Mouse (Mus musculus): ENCODE measurements at regions not wholly inside any gene's neighbourhood (a gene's known extent, or its start where the extent isn't known, plus 50 kb on each side); places are given as distances from the start of the nearest gene placed in this dataset.
"Not testable (repeated sequence)": the region's sequence is repeated elsewhere in the genome, so short reads cannot be mapped to it uniquely, and the experiment has no call there.

- no peak for DNase-seq (ENCODE audit: low spot score in 2 of 2)
These were observed 317.8 kb downstream of the Ajap1 start for GRCm38 (mm10) chr4:153164810-153165209.

DNA sequence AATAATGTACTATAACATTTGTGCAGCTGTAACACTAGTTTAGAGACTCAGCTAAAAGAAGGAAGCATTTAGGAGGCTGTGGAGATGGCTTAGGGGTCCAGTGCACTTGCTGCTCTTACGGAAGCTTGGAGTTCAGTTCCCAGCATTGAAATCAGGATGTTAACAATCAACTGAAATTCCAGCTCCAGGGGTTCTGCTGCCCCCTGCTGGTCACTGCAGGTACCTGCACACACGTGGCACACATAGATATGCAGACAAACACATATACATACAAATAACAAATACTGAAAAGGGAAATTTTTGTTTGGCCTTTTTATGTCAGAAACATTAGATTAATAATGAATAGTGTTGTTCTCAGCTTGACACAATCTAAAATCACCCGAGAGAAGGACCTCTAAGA is 322.5 kb downstream of the Ajap1 start:
- DNase-seq (ENCODE audit: low spot score in 2 of 2), result no peak

GRCm38 (mm10) chr4:153157572-153157971 is 325.0 kb downstream of the Ajap1 start:
- no peak for DNase-seq (ENCODE audit: low spot score in 2 of 2)

DNA sequence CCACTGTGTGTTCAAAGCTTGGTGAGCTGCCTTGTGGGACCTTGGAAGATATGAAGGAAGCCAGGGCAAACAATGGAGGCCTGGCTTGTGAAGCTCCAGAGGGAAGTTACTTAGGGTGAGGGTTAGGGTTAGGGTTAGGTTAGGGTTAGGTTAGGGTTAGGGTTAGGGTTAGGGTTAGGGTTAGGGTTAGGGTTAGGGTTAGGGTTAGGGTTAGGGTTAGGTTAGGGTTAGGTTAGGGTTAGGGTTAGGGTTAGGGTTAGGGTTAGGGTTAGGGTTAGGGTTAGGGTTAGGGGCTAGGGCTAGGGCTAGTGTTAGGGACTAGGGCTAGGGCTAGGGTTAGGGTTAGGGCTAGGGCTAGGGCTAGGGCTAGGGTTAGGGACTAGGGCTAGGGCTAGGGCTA is 329.7 kb downstream of the Ajap1 start:
- not testable (repeated sequence) for DNase-seq (ENCODE audit: low spot score in 2 of 2)

DNA sequence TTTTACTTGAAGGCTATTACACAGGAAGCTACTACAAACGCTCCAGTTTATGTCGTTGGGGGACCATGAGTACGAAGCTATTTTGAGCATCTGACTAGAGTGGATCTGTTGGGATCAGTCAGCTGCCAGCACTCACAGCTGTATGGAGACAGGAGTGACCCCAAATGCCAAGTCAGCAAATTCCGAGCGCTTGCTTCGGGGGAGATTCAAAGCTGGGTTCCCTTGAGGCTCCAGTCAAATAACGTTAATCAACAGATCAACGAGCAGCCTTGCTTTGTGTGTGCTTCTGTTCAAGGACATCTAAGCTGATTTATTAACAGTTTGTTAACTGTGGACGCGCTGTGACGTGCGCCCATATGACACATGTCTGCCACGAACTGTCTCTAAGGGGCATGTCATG is 349.5 kb downstream of the Ajap1 start:
- DNase-seq (ENCODE audit: low spot score in 2 of 2), result no peak

DNA sequence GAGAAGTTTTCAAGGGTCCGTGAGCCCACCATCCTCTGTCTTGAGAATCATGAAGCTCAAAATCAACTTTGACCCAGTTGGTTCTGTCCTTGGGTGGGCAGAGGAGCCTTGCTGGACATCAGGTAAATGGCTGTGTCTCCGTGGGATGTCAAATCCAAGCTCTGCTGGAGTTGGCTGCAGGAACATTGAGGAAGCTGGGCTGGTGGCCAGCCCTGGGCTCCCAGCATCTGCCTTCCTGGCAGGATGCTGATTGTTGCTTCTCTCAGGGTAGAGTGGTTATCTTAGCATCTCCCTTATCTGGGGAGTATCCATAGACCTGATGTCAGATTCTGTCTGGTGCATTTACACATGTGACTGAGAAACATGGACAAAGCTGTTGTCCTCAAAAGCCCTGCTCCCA is 353.3 kb downstream of the Ajap1 start:
- DNase-seq (ENCODE audit: low spot score in 2 of 2), result peak; percentile 46 to 56

DNA sequence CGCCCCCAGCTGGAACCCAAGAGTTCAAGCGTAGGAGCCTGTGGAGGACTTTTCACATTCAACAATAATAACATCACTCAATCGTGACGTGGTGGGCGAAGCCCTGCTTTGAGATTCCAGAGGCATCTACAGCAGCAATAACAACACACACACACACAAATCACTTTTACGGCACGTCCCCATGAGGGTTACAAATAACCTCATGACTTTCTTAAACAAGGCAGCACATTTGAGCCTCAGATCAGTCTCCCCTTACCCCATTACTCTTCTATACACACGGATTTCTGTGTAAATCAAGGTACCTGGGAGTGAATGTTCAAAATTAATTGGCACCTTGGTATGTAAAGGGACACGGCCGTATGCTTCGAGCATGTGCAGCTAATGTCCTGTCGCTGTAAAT is 354.4 kb downstream of the Ajap1 start:
- no peak for DNase-seq (ENCODE audit: low spot score in 2 of 2)

DNA sequence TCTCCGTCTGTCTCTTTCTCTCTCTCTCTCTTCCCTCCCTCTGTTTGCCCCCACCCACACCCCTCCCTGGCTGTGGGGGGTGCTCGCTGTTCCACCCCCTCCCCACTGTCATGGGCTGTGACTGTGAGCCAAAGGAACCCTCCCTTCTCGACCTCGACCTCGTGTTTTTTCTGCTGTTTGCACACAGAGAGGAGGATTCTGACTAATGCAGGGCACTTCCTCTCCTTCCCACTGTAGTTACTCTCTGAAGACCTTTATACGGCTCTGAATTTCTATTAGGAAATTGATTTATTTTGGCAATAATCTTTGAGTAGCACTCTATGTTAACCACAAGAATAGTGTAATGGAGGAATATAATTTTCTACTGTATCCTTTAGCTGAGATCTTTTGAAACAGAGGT is 362.1 kb downstream of the Ajap1 start:
- DNase-seq (ENCODE audit: low spot score in 2 of 2), result no peak

- no peak for DNase-seq (ENCODE audit: low spot score in 2 of 2)
These were observed 362.9 kb downstream of the Ajap1 start for GRCm38 (mm10) chr4:153119647-153120102.

- DNase-seq (ENCODE audit: low spot score in 2 of 2), result no peak
These were observed 363.6 kb downstream of the Ajap1 start for GRCm38 (mm10) chr4:153118824-153119646.

- no peak for DNase-seq (ENCODE audit: low spot score in 2 of 2)
These were observed 367.6 kb downstream of the Ajap1 start for GRCm38 (mm10) chr4:153114998-153115397.

DNA sequence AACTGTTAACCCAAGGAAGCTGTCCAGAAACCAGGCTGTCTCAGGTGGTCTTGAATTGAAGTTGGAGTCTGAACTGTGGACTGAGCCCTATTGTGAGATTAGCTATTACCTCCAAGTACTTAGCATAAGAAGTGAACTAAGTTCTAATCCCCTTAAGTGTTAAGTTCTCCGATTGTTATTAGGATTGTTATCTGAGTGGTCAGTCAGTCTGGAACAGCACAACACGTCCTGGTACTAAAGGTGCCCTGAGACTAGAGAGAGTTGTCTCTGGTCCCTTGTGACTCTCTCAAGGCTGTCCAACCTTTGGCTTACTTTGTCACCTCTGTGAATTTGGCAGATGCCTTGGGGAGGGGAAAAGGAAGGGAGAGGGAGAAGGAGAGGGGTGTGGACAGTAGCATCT is 369.0 kb downstream of the Ajap1 start:
- no peak for DNase-seq (ENCODE audit: low spot score in 2 of 2)

GRCm38 (mm10) chr4:153110291-153110746 is 372.3 kb downstream of the Ajap1 start:
- peak; percentile 7 to 18 for DNase-seq (ENCODE audit: low spot score in 2 of 2)

- no peak for DNase-seq (ENCODE audit: low spot score in 2 of 2)
These were observed 384.0 kb downstream of the Ajap1 start for GRCm38 (mm10) chr4:153098591-153098990.

DNA sequence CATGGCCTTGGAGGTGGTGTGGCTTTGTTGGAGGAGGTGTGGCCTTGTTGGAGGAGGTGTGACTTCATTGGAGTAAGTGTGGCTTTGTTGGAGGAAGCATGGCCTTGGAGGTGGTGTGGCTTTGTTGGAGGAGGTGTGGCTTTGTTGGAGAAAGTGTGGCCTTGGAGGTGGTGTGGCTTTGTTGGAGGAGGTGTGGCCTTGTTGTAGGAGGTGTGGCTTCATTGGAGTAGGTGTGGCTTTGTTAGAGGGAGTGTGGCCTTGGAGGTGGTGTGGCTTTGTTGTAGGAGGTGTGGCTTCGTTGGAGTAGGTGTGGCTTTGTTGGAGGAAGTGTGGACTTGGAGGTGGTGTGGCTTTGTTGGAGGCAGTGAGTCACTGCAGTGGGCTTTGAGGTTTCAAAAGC is 385.0 kb downstream of the Ajap1 start:
- no peak for DNase-seq (ENCODE audit: low spot score in 2 of 2)

DNA sequence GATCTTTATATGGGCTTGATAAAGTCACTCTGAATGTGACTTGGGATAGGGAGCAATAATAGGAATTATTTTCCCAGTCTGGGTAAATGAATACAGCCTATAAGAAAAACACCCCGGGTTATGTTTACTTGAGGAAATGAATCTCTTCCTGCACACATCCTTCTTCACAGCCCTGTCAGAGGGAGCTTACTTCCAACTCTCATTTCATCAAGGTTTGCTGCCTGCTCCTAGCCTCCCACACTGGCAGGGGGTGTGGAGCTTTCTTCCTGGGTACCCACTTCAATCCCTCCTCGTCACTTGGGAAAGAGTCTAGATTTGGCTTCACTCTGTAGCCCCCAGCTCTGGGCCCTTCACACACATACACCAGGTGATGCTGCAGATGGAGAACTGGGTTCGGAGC is 389.5 kb downstream of the Ajap1 start:
- no peak for DNase-seq (ENCODE audit: low spot score in 2 of 2)

GRCm38 (mm10) chr4:153082166-153082565 is 400.4 kb downstream of the Ajap1 start:
- no peak for DNase-seq (ENCODE audit: low spot score in 2 of 2)

DNA sequence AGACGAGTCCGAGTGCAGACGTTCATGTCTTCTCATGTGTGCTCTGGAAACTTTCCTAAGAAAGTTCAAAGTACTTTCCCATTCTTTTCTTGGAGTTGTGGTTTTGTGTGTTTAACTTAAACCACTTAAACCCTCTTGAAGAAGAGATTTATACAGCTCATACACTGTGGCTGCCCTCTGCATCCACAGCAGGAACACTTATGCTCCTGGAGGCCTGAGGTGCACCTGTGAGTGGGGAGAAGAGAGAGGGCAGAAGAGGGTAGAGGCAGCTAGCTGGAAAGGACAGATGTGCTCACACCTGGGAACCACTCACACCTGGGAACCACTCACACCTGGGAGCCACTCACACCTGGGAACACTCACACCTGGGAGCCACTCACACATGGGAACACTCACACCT is 408.0 kb downstream of the Ajap1 start:
- DNase-seq (ENCODE audit: low spot score in 2 of 2), result no peak

- DNase-seq (ENCODE audit: low spot score in 2 of 2), result no peak
These were observed 412.3 kb downstream of the Ajap1 start for GRCm38 (mm10) chr4:153070190-153070745.

- DNase-seq (ENCODE audit: low spot score in 2 of 2), result no peak
These were observed 414.1 kb downstream of the Ajap1 start for GRCm38 (mm10) chr4:153068484-153069033.

- DNase-seq (ENCODE audit: low spot score in 2 of 2), result no peak
These were observed 418.5 kb downstream of the Ajap1 start for GRCm38 (mm10) chr4:153064021-153064605.

DNA sequence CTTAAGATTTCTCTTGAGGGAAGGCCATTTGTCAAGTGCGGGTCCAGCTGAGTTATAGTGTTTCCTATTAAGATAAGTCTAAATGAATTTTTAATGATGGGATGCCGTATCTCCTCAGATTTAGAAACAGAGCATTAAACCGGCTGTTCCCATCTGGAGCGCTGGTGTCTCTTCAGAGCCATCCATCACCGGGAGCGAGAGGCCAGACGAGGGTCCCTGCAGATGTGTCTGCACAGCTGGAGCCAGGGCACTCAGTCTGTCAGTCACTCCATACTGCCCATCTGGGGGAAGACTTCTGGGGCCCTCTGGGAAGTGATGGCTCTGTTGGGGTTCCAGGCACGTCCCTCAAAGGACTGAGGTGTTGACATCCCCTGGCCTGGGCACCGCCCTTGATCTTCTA is 419.2 kb downstream of the Ajap1 start:
- DNase-seq (ENCODE audit: low spot score in 2 of 2), result no peak

Data from left cerebral cortex, adult 18-20 months (tissue).